Mouse (Mus musculus): ENCODE measurements around the gene Ndufv1.

Ndufv1 gene

GRCm38 (mm10) chr19:4001752-4002151 lies 10.9 kb downstream of the Ndufv1 start:
- DNase-seq (ENCODE audit: low read depth): no peak

GRCm38 (mm10) chr19:4000949-4001525 lies 11.6 kb downstream of the Ndufv1 start:
- no peak for DNase-seq (ENCODE audit: low read depth)

- DNase-seq (ENCODE audit: low read depth): peak; percentile 98
Observed at GRCm38 (mm10) chr19:4000119-4000900, 12.3 kb downstream of the Ndufv1 start, which contains the start of the genes Nudt8 and Gm49405. Gene Nudt8 (plus strand): TSS chr19:4000580. Gene Gm49405 (plus strand): TSS chr19:4000626.

GRCm38 (mm10) chr19:3999121-3999730 lies 13.4 kb downstream of the Ndufv1 start:
- DNase-seq (ENCODE audit: low read depth): no peak

GRCm38 (mm10) chr19:3998335-3998734 lies 14.3 kb downstream of the Ndufv1 start:
- no peak for DNase-seq (ENCODE audit: low read depth)

- no peak for DNase-seq (ENCODE audit: low read depth)
Observed at GRCm38 (mm10) chr19:3997231-3997630, 15.4 kb downstream of the Ndufv1 start.

- no peak for DNase-seq (ENCODE audit: low read depth)
Observed at GRCm38 (mm10) chr19:3996747-3997146, 15.9 kb downstream of the Ndufv1 start.

GRCm38 (mm10) chr19:3996106-3996505 lies 16.5 kb downstream of the Ndufv1 start:
- no peak for DNase-seq (ENCODE audit: low read depth)

- DNase-seq (ENCODE audit: low read depth): no peak
Observed at GRCm38 (mm10) chr19:3995505-3995904, 17.1 kb downstream of the Ndufv1 start.

- no peak for DNase-seq (ENCODE audit: low read depth)
Observed at GRCm38 (mm10) chr19:3994932-3995331, 17.7 kb downstream of the Ndufv1 start.

- DNase-seq (ENCODE audit: low read depth): no peak
Observed at GRCm38 (mm10) chr19:3992416-3992815, 20.2 kb downstream of the Ndufv1 start, which contains the start of gene Tbx10. Gene Tbx10 (plus strand): TSS chr19:3992752.

GRCm38 (mm10) chr19:3991966-3992365 lies 20.6 kb downstream of the Ndufv1 start:
- DNase-seq (ENCODE audit: low read depth): no peak

- no peak for DNase-seq (ENCODE audit: low read depth)
Observed at GRCm38 (mm10) chr19:3991562-3991961, 21.0 kb downstream of the Ndufv1 start.

GRCm38 (mm10) chr19:3990804-3991203 lies 21.8 kb downstream of the Ndufv1 start:
- DNase-seq (ENCODE audit: low read depth): no peak

GRCm38 (mm10) chr19:3988750-3989149 lies 23.9 kb downstream of the Ndufv1 start:
- no peak for DNase-seq (ENCODE audit: low read depth)

GRCm38 (mm10) chr19:3988066-3988465 lies 24.5 kb downstream of the Ndufv1 start:
- no peak for DNase-seq (ENCODE audit: low read depth)

- peak; percentile 34 for DNase-seq (ENCODE audit: low read depth)
Observed at GRCm38 (mm10) chr19:3986334-3986733, 26.3 kb downstream of the Ndufv1 start, which contains the start of gene Acy3. Gene Acy3 (plus strand): TSS chr19:3986570.

GRCm38 (mm10) chr19:3985261-3985681 lies 27.3 kb downstream of the Ndufv1 start:
- no peak for DNase-seq (ENCODE audit: low read depth)

- DNase-seq (ENCODE audit: low read depth): no peak
Observed at GRCm38 (mm10) chr19:3983527-3984200, 28.9 kb downstream of the Ndufv1 start.

- DNase-seq (ENCODE audit: low read depth): no peak
Observed at GRCm38 (mm10) chr19:3980917-3981316, 31.7 kb downstream of the Ndufv1 start.

GRCm38 (mm10) chr19:3980309-3980708 lies 32.3 kb downstream of the Ndufv1 start:
- DNase-seq (ENCODE audit: low read depth): peak; percentile 81

GRCm38 (mm10) chr19:3975866-3976265 lies 36.7 kb downstream of the Ndufv1 start:
- no peak for DNase-seq (ENCODE audit: low read depth)
